Mouse (Mus musculus): ENCODE data around the gene Dnase2b. TPM values are rescaled to one million over a fixed set of nuclear protein-coding genes. Genes with fewer than 3 reads are reported as not detected.
A peak's percentile ranks its signal among the peaks of the same experiment; 100 is the strongest.

Gene Dnase2b
- polyA plus RNA-seq, 1 experiment from 2014 or later = not detected

DNA sequence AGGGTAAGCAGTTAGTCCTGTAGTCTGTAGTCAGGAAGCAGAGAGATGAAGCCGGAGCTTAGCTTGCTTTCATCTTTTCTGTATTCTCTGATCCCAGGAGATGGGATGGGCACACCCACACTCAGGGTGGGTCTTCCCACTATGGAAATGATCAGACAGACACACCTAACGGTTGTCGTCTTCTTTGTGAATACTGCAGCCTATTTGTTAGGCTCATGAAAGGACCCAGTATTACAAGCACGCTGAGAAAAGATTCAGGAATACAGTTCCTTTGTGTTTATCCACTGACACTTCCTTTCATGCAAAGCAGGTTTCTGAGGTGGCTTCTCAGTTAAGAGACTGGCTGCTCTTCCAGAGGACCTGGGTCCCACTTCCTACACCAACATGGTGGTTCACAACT lies 4.1 kb downstream of the Dnase2b start:
- Histone ChIP-seq H3K9ac (no peak overlapping the region), H3K36me3 (no peaks in the 10 kb centered on the region), H3K4me2 (no peak overlapping the region), H3K4me3 (no peak overlapping the region), H3K27ac (no peak overlapping the region), H3K9me3 (no peaks in the 10 kb centered on the region), H3K27me3 (no peaks in the 10 kb centered on the region), H3K4me1 (no peaks in the 10 kb centered on the region)
- ATAC-seq (ENCODE audit: borderline replicate concordance, extremely low read depth, low FRiP score, low TSS enrichment) = no peak
- WGBS = 88% methylated on average over 4 of the region's 4 CpGs

DNA sequence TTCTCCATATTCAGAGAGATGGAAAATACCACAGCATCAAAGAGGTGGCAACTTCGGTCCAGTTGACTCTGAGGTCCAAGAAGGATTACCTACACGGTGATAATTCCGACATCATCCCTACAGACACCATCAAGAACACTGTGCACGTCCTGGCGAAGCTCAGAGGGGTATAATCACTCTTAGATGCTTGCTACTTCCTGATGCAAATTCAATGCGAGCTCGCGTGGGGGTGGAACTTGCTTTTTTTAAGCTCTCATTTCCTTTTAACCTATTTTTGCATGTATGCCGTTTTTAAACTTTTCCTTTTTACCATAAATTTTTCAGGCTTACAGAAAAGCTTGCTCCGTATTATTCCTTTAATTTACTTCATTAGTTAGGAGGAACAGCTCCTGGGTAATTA lies 5.1 kb downstream of the Dnase2b start:
- WGBS = 75% methylated on average over 10 of the region's 10 CpGs
- no peak for ATAC-seq (ENCODE audit: borderline replicate concordance, extremely low read depth, low FRiP score, low TSS enrichment)
- Histone ChIP-seq H3K27ac (no peak overlapping the region), H3K9me3 (no peaks in the 10 kb centered on the region), H3K9ac (no peak overlapping the region), H3K4me3 (no peak overlapping the region), H3K36me3 (no peaks in the 10 kb centered on the region), H3K4me2 (no peak overlapping the region), H3K4me1 (no peaks in the 10 kb centered on the region), H3K27me3 (no peaks in the 10 kb centered on the region)

DNA sequence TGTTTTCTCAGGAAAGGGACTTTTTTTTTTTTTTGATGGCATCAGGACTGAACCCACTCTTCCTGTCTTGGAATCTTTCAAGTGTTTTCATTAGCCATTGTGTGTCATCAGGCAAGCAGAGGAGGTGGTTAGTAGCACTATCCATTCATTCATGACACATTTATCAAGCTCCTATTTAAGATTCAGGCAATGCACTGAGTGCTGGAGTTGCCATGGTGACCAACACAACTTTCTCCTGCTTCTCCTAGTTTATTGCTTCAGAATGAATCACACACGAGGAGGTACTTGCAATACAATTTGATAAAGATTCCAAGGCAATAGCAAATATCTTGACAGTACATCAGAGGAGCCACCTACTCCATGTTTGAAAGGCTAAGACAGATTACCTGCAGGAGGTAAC lies 8.0 kb downstream of the Dnase2b start:
- H3K36me3 ChIP-seq = no peaks in the 10 kb centered on the region
- no peak overlapping the region for H3K9ac ChIP-seq
- no peak overlapping the region for H3K27ac ChIP-seq
- no peaks in the 10 kb centered on the region for H3K9me3 ChIP-seq
- H3K4me2 ChIP-seq = no peak overlapping the region
- no peak for ATAC-seq (ENCODE audit: borderline replicate concordance, extremely low read depth, low FRiP score, low TSS enrichment)
- no peaks in the 10 kb centered on the region for H3K4me1 ChIP-seq
- H3K27me3 ChIP-seq = no peaks in the 10 kb centered on the region
- H3K4me3 ChIP-seq = no peak overlapping the region
- 18% methylated on average over 1 of the region's 1 CpGs for WGBS

DNA sequence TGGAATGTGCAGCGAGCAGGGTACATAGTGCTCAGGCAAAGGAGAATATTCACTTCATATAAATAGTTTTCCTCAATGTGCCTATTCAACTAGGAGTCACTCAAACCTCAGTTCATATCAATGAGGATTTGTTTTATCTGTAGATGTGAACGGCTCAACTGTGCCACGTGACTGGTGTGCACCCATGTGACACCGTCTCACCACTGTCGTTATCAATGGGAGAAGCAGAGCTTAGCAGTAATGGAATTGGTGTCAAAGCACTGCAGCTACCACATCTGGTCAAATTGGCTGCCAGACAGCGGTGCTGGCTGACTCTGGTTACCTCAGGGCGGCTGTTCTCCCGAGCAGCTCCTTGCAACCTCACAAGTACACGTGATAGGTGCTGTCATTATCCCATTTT lies 10.7 kb downstream of the Dnase2b start:
- Histone ChIP-seq H3K4me3 (no peak overlapping the region), H3K9ac (no peak overlapping the region), H3K27me3 (no peaks in the 10 kb centered on the region), H3K4me2 (no peak overlapping the region), H3K9me3 (no peaks in the 10 kb centered on the region), H3K36me3 (no peaks in the 10 kb centered on the region), H3K4me1 (no peaks in the 10 kb centered on the region), H3K27ac (no peak overlapping the region)
- ATAC-seq (ENCODE audit: borderline replicate concordance, extremely low read depth, low FRiP score, low TSS enrichment) = no peak
- 74% methylated on average over 9 of the region's 9 CpGs for WGBS

DNA sequence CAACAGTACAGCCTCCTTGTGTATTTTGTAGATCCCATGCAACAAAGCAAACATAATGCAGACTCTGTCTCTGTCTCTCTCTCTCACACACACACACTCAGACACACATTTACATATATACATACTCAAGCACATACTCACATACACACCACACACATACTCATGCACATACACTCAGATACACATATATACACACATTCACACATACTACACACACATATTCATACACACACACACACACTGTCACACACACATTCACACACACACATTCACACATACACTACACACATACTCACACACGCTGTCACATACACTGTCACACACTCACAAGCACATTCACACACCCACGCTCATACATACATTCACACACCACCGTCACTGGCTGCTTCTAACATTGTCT lies 12.9 kb downstream of the Dnase2b start:
- no peak overlapping the region for H3K4me2 ChIP-seq
- no peak for ATAC-seq (ENCODE audit: borderline replicate concordance, extremely low read depth, low FRiP score, low TSS enrichment)
- H3K36me3 ChIP-seq = no peaks in the 10 kb centered on the region
- 74% methylated on average over 3 of the region's 3 CpGs for WGBS
- H3K9ac ChIP-seq = no peak overlapping the region
- no peaks in the 10 kb centered on the region for H3K27me3 ChIP-seq
- no peaks in the 10 kb centered on the region for H3K9me3 ChIP-seq
- H3K4me3 ChIP-seq = no peak overlapping the region
- H3K27ac ChIP-seq = no peak overlapping the region
- peaks cover 3% of the 10 kb centered on the region; the same call in 1 of the 2 replicates for H3K4me1 ChIP-seq

DNA sequence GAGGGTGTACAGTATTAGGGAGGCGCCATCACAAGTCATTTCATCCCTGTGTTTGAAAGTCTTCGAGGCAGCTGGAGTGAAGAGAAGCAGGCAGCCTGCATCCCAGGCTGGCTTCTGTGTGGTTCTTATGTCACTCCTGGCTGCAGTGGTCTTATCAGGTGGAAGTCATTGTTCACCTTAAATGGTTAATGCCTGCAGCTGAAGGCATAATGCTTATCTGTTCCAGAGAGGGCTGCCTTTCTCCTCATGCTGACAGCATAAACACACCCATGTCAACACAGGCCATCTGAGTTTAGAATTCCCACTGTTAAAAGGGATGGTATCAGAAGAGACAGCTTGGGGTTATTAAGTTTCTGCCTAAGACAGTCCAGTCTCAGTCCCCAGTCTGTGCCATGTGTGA lies 14.2 kb downstream of the Dnase2b start:
- no peak overlapping the region for H3K27ac ChIP-seq
- H3K9me3 ChIP-seq = no peaks in the 10 kb centered on the region
- no peak overlapping the region for H3K4me2 ChIP-seq
- no peak overlapping the region for H3K4me3 ChIP-seq
- H3K9ac ChIP-seq = no peak overlapping the region
- 66% methylated on average over 2 of the region's 2 CpGs for WGBS
- no peaks in the 10 kb centered on the region for H3K36me3 ChIP-seq
- no peaks in the 10 kb centered on the region for H3K27me3 ChIP-seq
- no peak for ATAC-seq (ENCODE audit: borderline replicate concordance, extremely low read depth, low FRiP score, low TSS enrichment)
- H3K4me1 ChIP-seq = peaks cover 3% of the 10 kb centered on the region; the same call in 1 of the 2 replicates

DNA sequence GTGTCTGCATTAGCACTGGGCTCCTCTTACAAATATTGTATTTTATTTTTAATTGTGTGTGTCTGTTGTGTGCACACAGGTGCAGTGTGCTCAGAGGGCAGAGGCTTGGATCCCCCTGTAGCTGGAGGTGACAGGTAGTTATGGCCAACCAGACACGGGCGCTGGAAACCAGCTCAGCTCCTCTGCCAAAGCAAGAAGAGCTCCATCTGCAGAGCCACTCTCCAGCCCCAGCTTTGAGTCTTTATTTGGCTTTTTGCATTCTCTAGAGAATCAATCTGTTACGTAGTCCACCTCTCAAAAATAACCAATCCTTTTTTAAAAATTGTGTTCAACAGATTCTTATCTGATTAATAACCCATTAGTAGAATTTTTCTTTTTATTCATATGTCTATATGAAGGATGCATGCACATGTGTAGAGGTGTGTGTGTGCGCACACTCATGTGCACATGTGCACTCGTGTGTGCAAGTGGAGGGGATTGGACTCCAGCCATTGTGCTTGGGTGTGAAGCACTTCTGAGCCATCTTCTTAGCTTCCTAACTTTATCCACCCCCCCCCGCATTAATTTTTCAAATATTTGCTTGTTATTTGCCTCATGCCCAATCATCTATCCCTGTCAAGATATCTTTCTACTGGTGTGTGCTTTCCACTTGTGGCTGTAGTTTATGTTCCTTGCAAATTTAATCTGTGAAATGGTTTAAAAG lies 16.0 kb downstream of the Dnase2b start:
- Histone ChIP-seq H3K36me3 (no peaks in the 10 kb centered on the region), H3K4me1 (peaks cover 3% of the 10 kb centered on the region; the same call in 1 of the 2 replicates), H3K4me2 (no peak overlapping the region), H3K9me3 (no peaks in the 10 kb centered on the region), H3K9ac (no peak overlapping the region), H3K27me3 (no peaks in the 10 kb centered on the region), H3K4me3 (no peak overlapping the region), H3K27ac (no peak overlapping the region)
- no peak for ATAC-seq (ENCODE audit: borderline replicate concordance, extremely low read depth, low FRiP score, low TSS enrichment)
- WGBS = 72% methylated on average over 6 of the region's 6 CpGs

DNA sequence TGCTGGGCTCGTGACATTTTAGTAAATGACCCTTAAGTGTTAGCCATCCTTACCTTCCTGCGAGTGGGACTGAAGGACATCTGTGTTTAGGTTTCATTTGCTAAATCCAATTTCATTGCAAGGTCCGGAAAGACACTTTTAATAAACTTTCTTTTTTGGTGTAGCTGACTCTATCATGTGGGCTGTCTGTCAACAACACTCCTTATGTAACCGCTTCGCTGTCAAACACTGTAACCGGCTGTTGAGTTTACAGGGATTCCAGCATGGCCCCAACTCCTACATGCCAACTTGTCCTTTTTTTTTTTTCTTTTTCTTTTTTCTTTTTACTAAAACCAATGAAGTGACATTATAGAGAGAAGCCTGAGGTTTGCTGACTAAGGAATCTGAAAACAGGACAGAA lies 17.0 kb downstream of the Dnase2b start:
- Histone ChIP-seq H3K4me3 (no peak overlapping the region), H3K27me3 (no peaks in the 10 kb centered on the region), H3K4me1 (peaks cover 3% of the 10 kb centered on the region; the same call in 1 of the 2 replicates), H3K36me3 (no peaks in the 10 kb centered on the region), H3K9me3 (no peaks in the 10 kb centered on the region), H3K27ac (no peak overlapping the region), H3K9ac (no peak overlapping the region), H3K4me2 (0 out of 2 replicates have a peak overlapping the region, but pooled peaks have one; percentile 1)
- ATAC-seq (ENCODE audit: borderline replicate concordance, extremely low read depth, low FRiP score, low TSS enrichment) = no peak; the same call in 1 of the 2 replicates
- WGBS = 33% methylated on average over 6 of the region's 6 CpGs

DNA sequence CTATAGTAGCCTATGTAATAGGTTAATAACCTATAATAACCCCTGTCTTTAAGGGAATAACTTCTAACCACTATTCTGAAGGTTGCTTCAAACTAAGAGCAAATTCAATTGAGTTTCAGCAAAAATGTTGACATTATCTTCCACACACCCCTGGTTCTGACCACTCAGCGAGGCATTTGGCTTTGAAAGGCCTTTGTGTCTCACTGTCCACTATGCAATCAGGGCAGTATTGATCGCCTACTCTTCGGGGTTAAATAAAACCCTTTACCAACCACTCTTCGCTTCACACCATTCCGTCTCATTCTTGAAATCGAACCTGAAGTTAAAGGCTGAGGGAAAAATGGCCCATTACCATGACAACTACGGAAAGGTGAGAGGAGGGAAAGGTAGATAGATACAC lies 18.5 kb downstream of the Dnase2b start:
- Histone ChIP-seq H3K27ac (no peak overlapping the region), H3K9ac (no peak overlapping the region), H3K27me3 (no peaks in the 10 kb centered on the region), H3K4me2 (no peak overlapping the region), H3K36me3 (no peaks in the 10 kb centered on the region), H3K4me1 (peaks cover 3% of the 10 kb centered on the region; the same call in 1 of the 2 replicates), H3K9me3 (no peaks in the 10 kb centered on the region), H3K4me3 (no peak overlapping the region)
- 89% methylated on average over 7 of the region's 7 CpGs for WGBS
- no peak for ATAC-seq (ENCODE audit: borderline replicate concordance, extremely low read depth, low FRiP score, low TSS enrichment)

DNA sequence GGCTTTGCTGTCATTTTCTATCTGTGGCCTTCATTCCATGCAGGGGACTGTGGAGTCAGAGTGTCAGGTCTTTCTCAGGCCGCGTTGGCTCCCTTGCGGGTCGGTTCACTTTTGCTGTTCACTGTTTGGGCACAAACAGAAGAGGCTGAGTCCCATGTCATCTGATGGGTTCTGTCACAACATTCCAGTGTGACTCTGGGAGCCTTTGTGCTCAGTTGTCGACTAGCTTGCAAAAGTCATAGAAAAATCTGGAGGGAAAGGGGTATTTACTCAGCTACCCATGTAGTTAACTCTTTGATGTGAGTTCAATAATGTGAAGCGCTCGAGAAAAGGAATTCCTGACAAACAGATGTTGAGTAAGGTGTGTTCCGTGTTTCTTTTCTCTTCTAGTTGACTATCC lies 19.0 kb downstream of the Dnase2b start:
- no peak overlapping the region for H3K9ac ChIP-seq
- 78% methylated on average over 8 of the region's 8 CpGs for WGBS
- H3K4me3 ChIP-seq = no peak overlapping the region
- no peaks in the 10 kb centered on the region for H3K9me3 ChIP-seq
- H3K27me3 ChIP-seq = no peaks in the 10 kb centered on the region
- no peaks in the 10 kb centered on the region for H3K36me3 ChIP-seq
- no peak overlapping the region for H3K27ac ChIP-seq
- no peak for ATAC-seq (ENCODE audit: borderline replicate concordance, extremely low read depth, low FRiP score, low TSS enrichment)
- H3K4me2 ChIP-seq = no peak overlapping the region
- peaks cover 3% of the 10 kb centered on the region; the same call in 1 of the 2 replicates for H3K4me1 ChIP-seq

DNA sequence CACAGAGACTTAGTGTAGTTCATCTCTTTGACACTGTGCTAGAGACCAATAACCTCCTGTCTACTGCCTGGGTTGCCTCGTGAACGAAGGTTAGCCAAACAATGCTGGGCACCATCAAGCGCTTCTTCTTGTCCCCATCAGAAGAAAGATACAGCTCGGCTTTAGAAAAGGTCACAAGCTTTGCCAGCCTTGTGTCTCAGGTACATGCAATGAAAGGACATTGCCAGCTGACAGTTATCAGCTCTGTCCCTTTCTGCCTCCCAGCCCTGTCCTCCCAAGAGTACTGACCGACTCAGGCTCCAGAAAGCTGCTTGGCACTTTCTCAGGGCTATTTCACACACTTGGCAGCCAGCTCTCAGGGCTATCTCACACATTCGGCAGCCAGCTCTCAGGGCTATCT lies 20.0 kb downstream of the Dnase2b start:
- no peak overlapping the region for H3K27ac ChIP-seq
- no peaks in the 10 kb centered on the region for H3K9me3 ChIP-seq
- no peak overlapping the region for H3K4me2 ChIP-seq
- no peaks in the 10 kb centered on the region for H3K36me3 ChIP-seq
- no peak for ATAC-seq (ENCODE audit: borderline replicate concordance, extremely low read depth, low FRiP score, low TSS enrichment)
- no peaks in the 10 kb centered on the region for H3K27me3 ChIP-seq
- WGBS = 73% methylated on average over 6 of the region's 6 CpGs
- no peak overlapping the region for H3K4me3 ChIP-seq
- peaks cover 3% of the 10 kb centered on the region; the same call in 1 of the 2 replicates for H3K4me1 ChIP-seq
- H3K9ac ChIP-seq = no peak overlapping the region

DNA sequence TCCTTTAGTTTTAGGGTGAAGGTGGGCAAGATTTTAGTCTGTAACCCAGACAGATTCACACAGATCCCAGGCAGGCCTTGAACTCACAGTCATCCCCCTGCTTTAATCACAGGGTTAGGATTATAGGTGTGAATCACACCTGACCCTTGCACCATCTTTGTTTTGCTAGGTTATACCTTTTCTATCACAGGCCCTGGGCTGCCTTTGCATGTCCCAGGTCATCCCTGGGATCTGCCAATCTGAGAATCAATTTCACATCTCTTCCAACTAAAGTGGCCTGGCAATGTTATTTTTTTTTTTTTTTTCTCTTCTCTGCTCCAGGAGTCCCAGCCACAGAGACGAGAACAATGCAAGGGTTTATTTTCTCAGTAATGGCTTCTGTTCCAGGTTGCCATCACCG lies 23.8 kb downstream of the Dnase2b start:
- 54% methylated on average over 2 of the region's 2 CpGs for WGBS
- no peak overlapping the region for H3K4me2 ChIP-seq
- no peaks in the 10 kb centered on the region for H3K4me1 ChIP-seq
- H3K27me3 ChIP-seq = no peaks in the 10 kb centered on the region
- H3K9me3 ChIP-seq = no peaks in the 10 kb centered on the region
- ATAC-seq (ENCODE audit: borderline replicate concordance, extremely low read depth, low FRiP score, low TSS enrichment) = no peak
- no peak overlapping the region for H3K4me3 ChIP-seq
- H3K27ac ChIP-seq = no peak overlapping the region
- no peak overlapping the region for H3K9ac ChIP-seq
- no peaks in the 10 kb centered on the region for H3K36me3 ChIP-seq

DNA sequence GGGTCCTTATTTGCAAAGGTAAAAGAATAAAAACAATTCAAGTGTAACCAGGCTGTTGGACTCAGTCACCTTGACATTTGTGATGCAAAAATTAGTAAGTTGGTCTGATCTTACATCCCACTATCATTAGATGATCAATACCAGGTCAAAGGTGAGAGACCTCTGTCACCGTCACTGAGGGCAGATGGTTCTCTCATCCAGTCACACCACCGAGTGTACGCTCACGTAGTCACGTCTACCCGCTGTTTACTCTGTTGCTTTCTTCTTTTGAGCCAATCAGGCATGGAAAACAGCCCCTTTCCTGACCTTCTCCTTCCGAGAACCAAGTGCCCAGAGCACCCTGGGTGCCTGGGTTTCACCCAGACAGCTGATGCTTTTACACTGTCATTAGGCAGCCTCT lies 24.2 kb downstream of the Dnase2b start:
- no peak for ATAC-seq (ENCODE audit: borderline replicate concordance, extremely low read depth, low FRiP score, low TSS enrichment)
- no peak overlapping the region for H3K27ac ChIP-seq
- 65% methylated on average over 7 of the region's 7 CpGs for WGBS

More for the DNA sequence above, 24.2 kb downstream of the Dnase2b start:
- Histone ChIP-seq H3K9me3 (no peaks in the 10 kb centered on the region), H3K27me3 (no peaks in the 10 kb centered on the region), H3K4me2 (no peak overlapping the region), H3K36me3 (no peaks in the 10 kb centered on the region), H3K4me1 (no peaks in the 10 kb centered on the region), H3K9ac (no peak overlapping the region), H3K4me3 (no peak overlapping the region)
